Mouse (Mus musculus): ENCODE data around the gene Itga2b.
A peak's percentile ranks its signal among the peaks of the same experiment; 100 is the strongest.

Itga2b gene

GRCm38 (mm10) chr11:102469648-102470357 lies at the start of gene Itga2b:
Gene Itga2b (minus strand): TSS chr11:102470122.
- no peak for DNase-seq

GRCm38 (mm10) chr11:102514793-102515424 lies 45.0 kb upstream of the Itga2b start:
- DNase-seq = no peak

GRCm38 (mm10) chr11:102510226-102510625 lies 40.3 kb upstream of the Itga2b start:
- no peak for DNase-seq

- DNase-seq = no peak
Observed at GRCm38 (mm10) chr11:102496732-102497131, 26.8 kb upstream of the Itga2b start.

GRCm38 (mm10) chr11:102496206-102496605 lies 26.3 kb upstream of the Itga2b start:
- DNase-seq = no peak

- DNase-seq = no peak
Observed at GRCm38 (mm10) chr11:102495742-102496141, 25.8 kb upstream of the Itga2b start.

- no peak for DNase-seq
Observed at GRCm38 (mm10) chr11:102495114-102495513, 25.2 kb upstream of the Itga2b start.

- DNase-seq = no peak
Observed at GRCm38 (mm10) chr11:102494063-102494650, 24.2 kb upstream of the Itga2b start.

GRCm38 (mm10) chr11:102493241-102493640 lies 23.3 kb upstream of the Itga2b start:
- no peak for DNase-seq

GRCm38 (mm10) chr11:102487901-102488300 lies 18.0 kb upstream of the Itga2b start:
- no peak for DNase-seq

GRCm38 (mm10) chr11:102486733-102487386 lies 16.9 kb upstream of the Itga2b start:
- peak; percentile 25 for DNase-seq

GRCm38 (mm10) chr11:102481779-102482178 lies 11.9 kb upstream of the Itga2b start:
- no peak for DNase-seq

GRCm38 (mm10) chr11:102480897-102481296 lies 11.0 kb upstream of the Itga2b start:
- DNase-seq = no peak

GRCm38 (mm10) chr11:102480111-102480510 lies 10.2 kb upstream of the Itga2b start:
- no peak for DNase-seq

GRCm38 (mm10) chr11:102479581-102479980 lies 9.7 kb upstream of the Itga2b start:
- DNase-seq = no peak

GRCm38 (mm10) chr11:102478671-102479070 lies 8.7 kb upstream of the Itga2b start:
- DNase-seq = no peak

- no peak for DNase-seq
Observed at GRCm38 (mm10) chr11:102475027-102475426, 5.1 kb upstream of the Itga2b start.

- DNase-seq = peak; percentile 95
Observed at GRCm38 (mm10) chr11:102467041-102467631, 2.8 kb downstream of the Itga2b start.

- no peak for DNase-seq
Observed at GRCm38 (mm10) chr11:102465713-102466436, 4.0 kb downstream of the Itga2b start.

GRCm38 (mm10) chr11:102464901-102465300 lies 5.0 kb downstream of the Itga2b start:
- DNase-seq = no peak

GRCm38 (mm10) chr11:102461764-102462163 lies 8.2 kb downstream of the Itga2b start:
- DNase-seq = no peak

- DNase-seq = no peak
Observed at GRCm38 (mm10) chr11:102460541-102460940, 9.4 kb downstream of the Itga2b start.

All from thymus, postnatal 25 days (tissue).